Mouse (Mus musculus): ENCODE measurements around the gene Cbr3. TPM values are rescaled to one million over a fixed set of nuclear protein-coding genes. Genes with fewer than 3 reads are reported as not detected.
A peak's percentile ranks its signal among the peaks of the same experiment; 100 is the strongest.
"Not testable (repeated sequence)": the region's sequence is repeated elsewhere in the genome, so short reads cannot be mapped to it uniquely, and the experiment has no call there.

The Cbr3 gene
- polyA plus RNA-seq, 1 experiment from 2014 or later, result not detected

- peak overlapping the region; percentile 90 for H3K4me2 ChIP-seq
- H3K9ac ChIP-seq, result peak overlapping the region; percentile 52
- H3K36me3 ChIP-seq, result no peaks in the 10 kb centered on the region
- under 1% methylated on average over 53 of the region's 53 CpGs for WGBS
- 0 out of 2 replicates have a peak, but pooled peaks have one; percentile 11 for ATAC-seq (ENCODE audit: insufficient number of reproducible peaks, low FRiP score)
- peaks cover 10% of the 10 kb centered on the region for H3K4me1 ChIP-seq (replicated peaks)
- H3K9me3 ChIP-seq (replicated peaks), result 0 out of 2 replicates have a peak, but pooled peaks cover 3% of the 10 kb centered on the region
- H3K27ac ChIP-seq (ENCODE audit: poor library complexity, severe bottlenecking), result no peak overlapping the region
- H3K4me3 ChIP-seq, result peak overlapping the region; percentile 50
- H3K27me3 ChIP-seq (replicated peaks), result peaks cover 55% of the 10 kb centered on the region
Measured at GRCm38 (mm10) chr16:93683508-93684236, 657 bp downstream of the Cbr3 start.

GRCm38 (mm10) chr16:93684441-93684840, 1.4 kb downstream of the Cbr3 start:
- Histone ChIP-seq H3K36me3 (no peaks in the 10 kb centered on the region), H3K27me3 (replicated peaks) (peaks cover 55% of the 10 kb centered on the region), H3K4me1 (replicated peaks) (peaks cover 10% of the 10 kb centered on the region), H3K4me3 (peak overlapping the region; percentile 50), H3K4me2 (peak overlapping the region; percentile 90), H3K9me3 (replicated peaks) (0 out of 2 replicates have a peak, but pooled peaks cover 3% of the 10 kb centered on the region), H3K27ac (ENCODE audit: poor library complexity, severe bottlenecking) (no peak overlapping the region), H3K9ac (no peak overlapping the region)
- WGBS, result 34% methylated on average over 7 of the region's 7 CpGs
- no peak for ATAC-seq (ENCODE audit: insufficient number of reproducible peaks, low FRiP score)

GRCm38 (mm10) chr16:93685783-93686182, 2.8 kb downstream of the Cbr3 start:
- peaks cover 47% of the 10 kb centered on the region for H3K27me3 ChIP-seq (replicated peaks)
- WGBS, result 91% methylated on average over 3 of the region's 3 CpGs
- not testable (repeated sequence) for H3K36me3 ChIP-seq; H3K9me3 ChIP-seq (replicated peaks); H3K27ac ChIP-seq (ENCODE audit: poor library complexity, severe bottlenecking); H3K9ac ChIP-seq; ATAC-seq (ENCODE audit: insufficient number of reproducible peaks, low FRiP score); H3K4me2 ChIP-seq; H3K4me3 ChIP-seq
- H3K4me1 ChIP-seq (replicated peaks), result peaks cover 10% of the 10 kb centered on the region

- Histone ChIP-seq H3K36me3 (no peaks in the 10 kb centered on the region), H3K4me2 (0 out of 2 replicates have a peak overlapping the region, but pooled peaks have one; percentile 42), H3K9ac (no peak overlapping the region), H3K4me3 (no peak overlapping the region), H3K27ac (ENCODE audit: poor library complexity, severe bottlenecking) (no peak overlapping the region), H3K27me3 (replicated peaks) (peaks cover 40% of the 10 kb centered on the region), H3K4me1 (replicated peaks) (peaks cover 10% of the 10 kb centered on the region), H3K9me3 (replicated peaks) (0 out of 2 replicates have a peak, but pooled peaks cover 3% of the 10 kb centered on the region)
- WGBS, result 90% methylated on average over 5 of the region's 7 CpGs
- ATAC-seq (ENCODE audit: insufficient number of reproducible peaks, low FRiP score), result no peak
Measured at GRCm38 (mm10) chr16:93686421-93686820, 3.4 kb downstream of the Cbr3 start.

GRCm38 (mm10) chr16:93686945-93687344, 3.9 kb downstream of the Cbr3 start:
- WGBS, result 40% methylated on average over 5 of the region's 5 CpGs
- Histone ChIP-seq H3K9me3 (replicated peaks) (0 out of 2 replicates have a peak, but pooled peaks cover 3% of the 10 kb centered on the region), H3K27me3 (replicated peaks) (peaks cover 35% of the 10 kb centered on the region), H3K4me1 (replicated peaks) (peaks cover 10% of the 10 kb centered on the region), H3K4me3 (no peak overlapping the region), H3K27ac (ENCODE audit: poor library complexity, severe bottlenecking) (no peak overlapping the region), H3K4me2 (peak overlapping the region; percentile 42; the same call in 1 of the 2 replicates), H3K9ac (no peak overlapping the region), H3K36me3 (no peaks in the 10 kb centered on the region)
- no peak for ATAC-seq (ENCODE audit: insufficient number of reproducible peaks, low FRiP score)

- 59% methylated on average over 6 of the region's 6 CpGs for WGBS
- Histone ChIP-seq H3K9me3 (replicated peaks) (no peaks in the 10 kb centered on the region), H3K9ac (no peak overlapping the region), H3K27me3 (replicated peaks) (peaks cover 10% of the 10 kb centered on the region; the same call in 1 of the 2 replicates), H3K27ac (ENCODE audit: poor library complexity, severe bottlenecking) (no peak overlapping the region), H3K36me3 (no peaks in the 10 kb centered on the region), H3K4me1 (replicated peaks) (no peaks in the 10 kb centered on the region), H3K4me2 (no peak overlapping the region), H3K4me3 (no peak overlapping the region)
- no peak for ATAC-seq (ENCODE audit: insufficient number of reproducible peaks, low FRiP score)
Measured at GRCm38 (mm10) chr16:93691206-93691841, 8.3 kb downstream of the Cbr3 start.

GRCm38 (mm10) chr16:93692744-93693143, 9.7 kb downstream of the Cbr3 start:
- 67% methylated on average over 2 of the region's 2 CpGs for WGBS
- Histone ChIP-seq H3K27ac (ENCODE audit: poor library complexity, severe bottlenecking) (no peak overlapping the region), H3K9ac (no peak overlapping the region), H3K9me3 (replicated peaks) (no peaks in the 10 kb centered on the region), H3K36me3 (no peaks in the 10 kb centered on the region), H3K4me3 (no peak overlapping the region), H3K27me3 (replicated peaks) (peaks cover 15% of the 10 kb centered on the region), H3K4me2 (no peak overlapping the region), H3K4me1 (replicated peaks) (no peaks in the 10 kb centered on the region)
- no peak for ATAC-seq (ENCODE audit: insufficient number of reproducible peaks, low FRiP score)

- Histone ChIP-seq H3K4me1 (replicated peaks) (no peaks in the 10 kb centered on the region), H3K27me3 (replicated peaks) (peaks cover 14% of the 10 kb centered on the region), H3K9me3 (replicated peaks) (no peaks in the 10 kb centered on the region), H3K9ac (no peak overlapping the region), H3K4me2 (no peak overlapping the region), H3K27ac (ENCODE audit: poor library complexity, severe bottlenecking) (no peak overlapping the region), H3K4me3 (no peak overlapping the region), H3K36me3 (no peaks in the 10 kb centered on the region)
- ATAC-seq (ENCODE audit: insufficient number of reproducible peaks, low FRiP score), result no peak
- WGBS, result 84% methylated on average over 7 of the region's 7 CpGs
Measured at GRCm38 (mm10) chr16:93707116-93707515, 24.1 kb downstream of the Cbr3 start.

GRCm38 (mm10) chr16:93709217-93709616, 26.2 kb downstream of the Cbr3 start:
- no peak for ATAC-seq (ENCODE audit: insufficient number of reproducible peaks, low FRiP score)

GRCm38 (mm10) chr16:93710924-93711323, 27.9 kb downstream of the Cbr3 start:
- ATAC-seq (ENCODE audit: insufficient number of reproducible peaks, low FRiP score), result peak; percentile 28; the same call in 1 of the 2 replicates
- Histone ChIP-seq H3K4me3 (peak overlapping the region; percentile 64), H3K4me1 (replicated peaks) (peaks cover 5% of the 10 kb centered on the region; the same call in 1 of the 2 replicates), H3K4me2 (peak overlapping the region; percentile 91), H3K36me3 (no peaks in the 10 kb centered on the region), H3K27me3 (replicated peaks) (peaks cover 21% of the 10 kb centered on the region), H3K9ac (no peak overlapping the region), H3K27ac (ENCODE audit: poor library complexity, severe bottlenecking) (no peak overlapping the region), H3K9me3 (replicated peaks) (0 out of 2 replicates have a peak, but pooled peaks cover 3% of the 10 kb centered on the region)
- 0% methylated on average over 11 of the region's 11 CpGs for WGBS

More at GRCm38 (mm10) chr16:93709217-93709616, 26.2 kb downstream of the Cbr3 start:
- H3K27ac ChIP-seq (ENCODE audit: poor library complexity, severe bottlenecking), result no peak overlapping the region
- H3K36me3 ChIP-seq, result no peaks in the 10 kb centered on the region
- WGBS, result 80% methylated on average over 1 of the region's 1 CpGs
- peaks cover 5% of the 10 kb centered on the region; the same call in 1 of the 2 replicates for H3K4me1 ChIP-seq (replicated peaks)
- H3K4me2 ChIP-seq, result no peak overlapping the region
- 0 out of 2 replicates have a peak, but pooled peaks cover 3% of the 10 kb centered on the region for H3K9me3 ChIP-seq (replicated peaks)
- H3K27me3 ChIP-seq (replicated peaks), result peaks cover 21% of the 10 kb centered on the region
- H3K4me3 ChIP-seq, result no peak overlapping the region
- H3K9ac ChIP-seq, result no peak overlapping the region

All from heart, embryonic 12.5 days (tissue).